Mouse (Mus musculus): ENCODE results near the gene Cnih2.
A peak's percentile ranks its signal among the peaks of the same experiment; 100 is the strongest.

DNA sequence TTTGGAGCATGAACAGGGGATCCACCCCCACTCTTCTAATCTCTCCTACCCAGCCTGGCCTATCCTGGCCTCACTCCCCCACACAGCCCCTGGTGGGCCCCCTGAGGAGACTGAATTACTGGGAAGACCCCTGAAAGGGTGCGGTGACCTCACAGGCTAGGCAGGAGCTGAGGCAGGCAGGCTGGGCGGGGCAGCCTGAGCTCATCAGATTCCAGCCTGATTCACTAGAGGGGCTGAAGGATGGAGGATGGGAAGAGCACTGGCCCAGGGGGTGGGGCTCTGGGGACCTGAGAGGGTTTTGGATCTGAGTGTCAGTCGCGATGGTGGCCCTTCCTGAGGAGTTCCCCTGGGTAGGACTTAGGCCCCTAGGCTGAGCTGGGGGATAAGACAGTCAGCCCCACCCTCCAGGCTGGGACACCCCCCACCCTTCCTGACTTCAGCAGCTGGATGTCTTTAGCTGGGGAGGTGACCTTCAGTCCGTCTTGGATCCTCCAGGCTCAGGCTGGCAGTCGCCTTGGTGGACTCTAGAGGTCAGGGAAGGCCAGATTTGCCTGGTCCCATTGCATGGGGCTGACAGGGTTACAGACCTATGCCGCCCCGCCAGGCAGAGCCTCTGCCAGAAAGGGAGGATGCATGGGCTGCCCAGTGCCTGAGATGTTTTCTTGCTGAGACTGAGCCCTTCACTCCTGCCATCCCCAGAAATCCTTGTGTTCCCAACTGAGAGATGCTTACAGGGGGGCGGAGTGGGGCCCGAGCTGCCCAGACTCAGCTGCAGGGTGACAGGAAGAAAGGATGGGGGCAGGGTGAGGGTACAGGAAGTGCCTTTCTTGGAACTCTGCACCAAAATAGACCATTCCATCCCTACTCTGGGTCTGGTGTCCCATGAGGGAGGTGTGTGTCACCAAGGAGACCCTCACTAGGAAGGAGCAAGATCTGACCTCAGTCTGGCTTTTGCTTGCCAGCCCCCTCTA lies 39.2 kb downstream of the Cnih2 start:
- no peak for TF ChIP-seq CTCF (IDR thresholded peaks at IDR 0.05; ENCODE audit: low read depth, low read length)
- TF ChIP-seq POLR2A (IDR thresholded peaks at IDR 0.05; ENCODE audit: insufficient read depth, low read length), result no peak
- peak; percentile 31; the same call in 1 of the 2 replicates for TF ChIP-seq EP300 (IDR thresholded peaks at IDR 0.05; ENCODE audit: insufficient read depth, low read depth, low read length)
